Mouse (Mus musculus) heart, postnatal 0 days (tissue): ENCODE data around the gene Serpinb6a. TPM values are rescaled to one million over a fixed set of nuclear protein-coding genes. Genes with fewer than 3 reads are reported as not detected.

Experiments
- ATAC-seq: fragments of 200-750 bp; cut with Nextera tagmentation; 2 replicates; pipeline ENCODE4 v1.8.0; 2017; ENCODE audit warnings: low read depth, moderate number of reproducible peaks, moderate library complexity; ENCODE audit not compliant: insufficient read depth
- DNase-seq: peaks from one replicate; pipeline ENCODE4 v3.0.0-alpha.2; 2016; ENCODE audit warnings: low spot score
- H3K27ac ChIP-seq: fragments of 300-500 bp; sonication (generic); 2 replicates; pipeline ENCODE4 v1.5.1; 2014; ENCODE audit warnings: low read depth, mild to moderate bottlenecking
- H3K27me3 ChIP-seq: fragments of 300-500 bp; sonication (generic); 2 replicates; pipeline ENCODE4 v1.6.1; 2014; ENCODE audit warnings: low read length, mixed read lengths; ENCODE audit not compliant: control insufficient read depth, insufficient read depth
- H3K36me3 ChIP-seq: fragments of 300-500 bp; sonication (generic); replicated peaks from 2 replicates; pipeline ENCODE4 v1.6.1; 2014; ENCODE audit warnings: low read length, mixed read lengths; ENCODE audit not compliant: control insufficient read depth, insufficient read depth
- H3K4me1 ChIP-seq: fragments of 300-500 bp; sonication (generic); 2 replicates; pipeline ENCODE4 v1.6.1; 2014; ENCODE audit warnings: antibody characterized with exemption; ENCODE audit not compliant: control insufficient read depth, insufficient read depth
- H3K4me2 ChIP-seq: fragments of 300-500 bp; sonication (generic); 2 replicates; pipeline ENCODE4 v1.6.1; 2014; ENCODE audit warnings: low read depth, mild to moderate bottlenecking, low read length, moderate library complexity
- H3K4me3 ChIP-seq: fragments of 300-500 bp; sonication (generic); 2 replicates; pipeline ENCODE4 v1.5.1; 2014; ENCODE audit warnings: low read depth, low read length
- H3K9ac ChIP-seq: fragments of 300-500 bp; sonication (generic); replicated peaks from 2 replicates; pipeline ENCODE4 v1.6.1; 2014; ENCODE audit warnings: low read depth, low read length, mixed read lengths
- H3K9me3 ChIP-seq: fragments of 300-500 bp; sonication (generic); replicated peaks from 2 replicates; pipeline ENCODE4 v1.6.1; 2016; ENCODE audit warnings: low read length; ENCODE audit not compliant: control insufficient read depth
- CTCF ChIP-seq: IDR thresholded peaks from 2 replicates; pipeline ENCODE4 v1.5.1; 2016; ENCODE audit warnings: antibody characterized with exemption, control low read depth, low read depth
- EP300 ChIP-seq: IDR thresholded peaks from 2 replicates; pipeline ENCODE4 v1.6.1; 2016; ENCODE audit warnings: antibody characterized with exemption, low read depth
- WGBS: fragments of 180-500 bp; shearing (Covaris S2); extraction: QIAGEN DNeasy Blood & Tissue Kit; methylation state at CpG from one replicate; pipeline ENCODE4 v1.1.7; 2014; 5-methylcytosine and 5-hydroxymethylcytosine counted together
- polyA plus RNA-seq: library from polyadenylated mRNA; unstranded; fragments of >200 nt; fragmentation: Nextera tagmentation; extraction: Ambion mirVana; gene quantifications from 2 replicates; pipeline ENCODE4 v1.2.1, GENCODE M21; 2015
- total RNA-seq: library from RNA; depleted of rRNA; stranded (reverse); fragments of >200 nt; gene quantifications from 2 replicates; pipeline ENCODE4 v1.2.3, GENCODE M21; 2014; ENCODE audit warnings: low replicate concordance

Gene Serpinb6a
- total and polyA plus RNA-seq, 2 experiments from 2014 or later, result 80.2 to 149 TPM

GRCm38 (mm10) chr13:33966574-33966973, 36.0 kb downstream of the Serpinb6a start:
- Histone ChIP-seq H3K4me1 (peaks cover 11% of the 10 kb centered on the region), H3K9me3 (no peaks in the 10 kb centered on the region), H3K4me3 (no peak overlapping the region), H3K27ac (no peak overlapping the region), H3K36me3 (peaks cover 11% of the 10 kb centered on the region; the same call in 1 of the 2 replicates), H3K27me3 (no peaks in the 10 kb centered on the region), H3K4me2 (no peak overlapping the region), H3K9ac (no peak overlapping the region)
- no peak for ATAC-seq
- no peak for DNase-seq
- TF ChIP-seq CTCF (no peak), EP300 (no peak)

- H3K9me3 ChIP-seq, result no peaks in the 10 kb centered on the region
- peak overlapping the region; percentile 72; the same call in 1 of the 2 replicates for H3K9ac ChIP-seq
- peaks cover 7% of the 10 kb centered on the region; the same call in 1 of the 2 replicates for H3K36me3 ChIP-seq
- H3K4me3 ChIP-seq, result peak overlapping the region; percentile 63; the same call in 1 of the 2 replicates
- DNase-seq (no peak), ATAC-seq (no peak)
- peak overlapping the region; percentile 92; the same call in 1 of the 2 replicates for H3K27ac ChIP-seq
- H3K4me1 ChIP-seq, result peaks cover 11% of the 10 kb centered on the region
- H3K27me3 ChIP-seq, result no peaks in the 10 kb centered on the region
- H3K4me2 ChIP-seq, result peak overlapping the region; percentile 73
- 18% methylated on average over 4 of the region's 4 CpGs for WGBS
- TF ChIP-seq EP300 (no peak), CTCF (no peak)
Measured at GRCm38 (mm10) chr13:33966025-33966412, 36.6 kb downstream of the Serpinb6a start.

DNA sequence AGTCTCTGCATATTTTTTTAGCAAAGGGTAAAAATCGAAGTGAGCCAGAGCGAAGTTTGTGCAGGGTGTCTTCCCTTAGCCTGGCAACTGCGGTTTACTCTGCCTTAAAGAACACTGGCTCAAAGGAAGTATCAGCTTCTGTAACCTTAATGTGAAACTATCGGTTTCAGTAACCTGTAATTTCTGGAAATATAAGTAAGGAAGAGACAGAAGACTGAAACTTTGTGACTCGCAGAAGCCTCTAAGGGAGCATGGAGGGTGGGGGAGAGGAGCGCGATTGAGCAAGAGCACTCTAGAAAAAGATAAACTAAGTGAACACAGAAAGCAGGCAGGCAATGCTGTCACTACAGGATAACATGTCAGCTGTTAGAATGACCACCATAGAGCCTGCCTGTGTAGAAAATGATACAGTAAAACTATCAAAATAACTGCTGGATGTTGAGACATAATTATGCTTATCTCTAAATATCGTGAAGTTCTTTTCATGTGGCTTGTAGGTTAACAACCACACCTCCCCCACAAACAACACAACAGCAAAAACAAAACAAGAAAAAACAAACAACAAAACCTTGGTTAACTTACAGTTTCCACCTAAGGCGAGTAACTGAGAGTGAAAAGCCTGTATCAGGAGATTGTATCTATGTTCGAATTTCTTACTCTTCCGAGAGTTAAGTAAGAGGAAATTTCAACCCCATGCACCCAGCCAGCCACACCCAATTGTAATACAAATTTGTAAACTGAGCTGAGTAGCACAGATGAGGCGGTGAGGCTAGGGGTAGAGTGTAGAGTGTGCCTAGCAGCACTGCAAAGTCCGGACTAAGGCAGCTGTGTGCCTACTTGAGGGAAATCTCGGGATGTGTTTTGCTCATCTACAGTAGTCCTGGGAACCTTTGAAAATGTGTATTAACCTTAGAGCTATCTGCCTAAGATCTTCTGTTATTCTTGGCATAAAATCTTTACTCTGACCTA, 37.3 kb downstream of the Serpinb6a start:
- H3K4me3 ChIP-seq, result peak overlapping the region; percentile 63
- peak overlapping the region; percentile 92 for H3K27ac ChIP-seq
- TF ChIP-seq EP300, result no peak
- no peak for TF ChIP-seq CTCF
- peak; percentile 69 for ATAC-seq
- WGBS, result 8% methylated on average over 14 of the region's 14 CpGs
- H3K27me3 ChIP-seq, result no peaks in the 10 kb centered on the region
- H3K4me1 ChIP-seq, result peaks cover 11% of the 10 kb centered on the region
- no peaks in the 10 kb centered on the region for H3K9me3 ChIP-seq
- H3K36me3 ChIP-seq, result peaks cover 4% of the 10 kb centered on the region; the same call in 1 of the 2 replicates
- H3K9ac ChIP-seq, result peak overlapping the region; percentile 72
- DNase-seq, result peak; percentile 75
- H3K4me2 ChIP-seq, result peak overlapping the region; percentile 73

DNA sequence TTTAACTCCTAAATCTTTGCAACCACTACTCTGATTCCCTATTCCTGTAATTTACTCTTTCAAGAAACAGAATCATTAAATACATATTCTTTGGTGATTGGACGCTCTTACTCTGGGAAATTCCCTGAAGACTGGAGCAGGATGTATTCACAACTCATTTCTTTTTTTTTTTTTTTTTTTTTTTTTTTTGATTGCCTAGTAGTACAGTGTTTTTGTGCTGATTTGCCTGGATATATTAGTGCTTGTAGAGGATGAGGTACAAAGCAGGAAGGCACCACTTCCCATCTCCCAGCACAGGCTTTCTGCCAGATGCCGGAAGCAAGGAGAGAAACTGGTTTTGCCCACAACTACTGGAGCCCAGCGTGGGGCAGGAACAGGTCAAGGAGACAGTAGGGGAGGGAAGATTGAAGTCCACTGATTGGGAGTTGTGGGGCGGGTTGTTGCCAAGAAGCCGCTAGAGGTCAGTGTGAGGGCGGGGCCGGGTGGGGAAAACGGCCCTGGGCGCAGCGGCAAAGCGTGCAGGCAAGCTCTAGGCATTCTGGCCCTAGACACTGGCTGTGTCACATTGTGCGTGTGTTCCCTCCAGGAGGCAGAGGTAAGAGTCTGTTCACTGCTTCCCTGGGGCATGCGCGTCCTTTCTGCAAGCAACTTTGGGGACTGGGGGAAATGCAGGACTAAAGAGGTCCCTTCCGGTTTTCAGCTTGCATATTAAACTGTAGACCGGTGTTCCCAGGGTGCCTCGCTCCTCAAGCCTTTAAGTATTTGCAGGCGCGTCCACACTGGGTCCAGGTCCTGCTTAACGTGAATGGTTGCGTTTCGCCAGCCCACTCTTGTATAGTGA, 38.2 kb downstream of the Serpinb6a start, which contains the start of gene Nqo2:
Gene Nqo2, plus strand, starts transcription at position 482 of the 841 bp plus-strand sequence.
- peak; percentile 91 for DNase-seq
- Histone ChIP-seq H3K4me3 (peak within 1 kb of the TSS; percentile 63), H3K9me3 (no peaks in the 10 kb centered on the region), H3K36me3 (no peaks in the 10 kb centered on the region), H3K4me1 (peaks cover 11% of the 10 kb centered on the region), H3K9ac (peak within 1 kb of the TSS; percentile 72), H3K4me2 (peak within 1 kb of the TSS; percentile 73), H3K27me3 (no peaks in the 10 kb centered on the region), H3K27ac (peak within 1 kb of the TSS; percentile 92)
- peak; percentile 91 for ATAC-seq
- WGBS, result 2% methylated on average over 22 of the region's 22 CpGs
- TF ChIP-seq CTCF (peak; percentile 25; the same call in 1 of the 2 replicates), EP300 (0 out of 2 replicates have a peak, but pooled peaks have one; percentile 47)

DNA sequence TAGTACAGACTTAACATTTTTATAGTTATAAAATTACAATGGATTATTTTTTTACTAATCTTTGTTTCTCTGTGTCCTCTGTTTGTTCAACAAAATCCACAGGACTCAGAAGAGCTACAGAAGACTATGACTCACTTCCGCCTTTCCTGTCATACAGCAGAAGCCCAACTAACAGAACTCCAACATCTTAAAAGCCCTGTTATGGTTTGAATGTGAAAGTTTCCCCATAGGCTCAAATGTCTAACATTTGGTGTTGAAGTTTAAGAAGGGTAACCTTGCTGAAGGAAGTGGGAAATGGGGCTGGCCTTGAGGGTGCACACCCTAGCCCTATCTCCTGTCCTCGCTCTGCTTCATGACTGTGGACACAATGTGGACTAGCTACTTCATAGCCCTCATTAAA, 42.8 kb downstream of the Serpinb6a start:
- H3K4me3 ChIP-seq, result no peak overlapping the region
- 88% methylated on average over 2 of the region's 2 CpGs for WGBS

More for the DNA sequence above, 42.8 kb downstream of the Serpinb6a start:
- no peak overlapping the region for H3K9ac ChIP-seq
- H3K4me2 ChIP-seq, result no peak overlapping the region
- H3K27ac ChIP-seq, result no peak overlapping the region
- no peaks in the 10 kb centered on the region for H3K36me3 ChIP-seq
- no peak for DNase-seq
- TF ChIP-seq CTCF, result no peak
- no peak for TF ChIP-seq EP300
- no peaks in the 10 kb centered on the region for H3K4me1 ChIP-seq
- no peak for ATAC-seq
- H3K27me3 ChIP-seq, result no peaks in the 10 kb centered on the region
- no peaks in the 10 kb centered on the region for H3K9me3 ChIP-seq
